Mouse (Mus musculus): ENCODE measurements around the gene Adig. TPM values are rescaled to one million over a fixed set of nuclear protein-coding genes. Genes with fewer than 3 reads are reported as not detected.

The Adig gene
- total RNA-seq (2021), result under 1 TPM in 1 of 2 experiments, not detected in 1; 0.59 TPM
- long read RNA-seq, experiment 1, result 0 reads
- long read RNA-seq, experiment 2, result 0 reads

DNA sequence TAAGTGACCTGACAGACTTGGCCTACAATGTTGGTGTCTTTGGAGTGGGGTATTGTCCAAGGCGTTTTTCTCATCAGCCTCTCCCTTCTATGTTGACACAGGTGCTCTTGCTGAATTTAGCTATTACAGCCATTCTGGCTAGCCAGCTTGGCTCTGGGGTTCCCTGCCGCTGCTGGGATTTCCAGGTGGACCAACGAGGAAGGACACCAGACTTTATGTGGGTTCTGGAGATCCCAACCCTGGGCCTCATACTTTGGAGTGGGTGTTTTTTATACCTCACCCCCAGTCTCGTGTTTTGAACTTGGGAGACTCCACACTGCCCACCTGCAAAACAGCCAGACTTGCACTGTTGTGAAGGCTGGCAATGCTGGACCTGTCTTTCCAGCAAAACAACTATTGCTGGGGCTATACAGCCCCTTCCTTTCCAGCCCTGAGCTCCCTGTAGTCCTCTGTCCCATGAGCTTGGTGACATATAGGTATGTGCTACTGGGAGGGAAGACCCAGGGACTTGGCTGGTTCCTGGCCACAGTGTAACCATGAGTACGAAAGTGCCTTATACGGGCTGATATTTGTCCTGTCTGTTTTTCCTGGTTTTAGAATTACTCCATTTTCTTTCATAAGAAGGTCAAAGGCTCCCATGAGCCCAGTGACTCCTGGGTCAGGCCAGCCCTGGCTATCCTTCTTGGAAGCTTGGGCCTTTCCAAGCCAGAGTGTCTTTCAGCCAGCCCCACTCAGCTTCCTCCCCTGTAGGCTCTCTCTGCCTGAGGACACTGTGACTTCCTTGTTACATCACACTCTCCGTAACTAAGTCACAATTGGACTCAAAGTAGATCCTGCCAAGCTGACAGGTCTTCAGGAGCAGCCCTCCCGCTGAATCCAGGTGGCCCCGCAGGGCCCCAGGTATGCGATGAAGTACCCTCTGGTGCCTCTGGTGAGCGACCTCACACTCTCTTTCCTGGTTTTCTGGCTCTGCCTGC lies at the start of gene Adig:
TSS of gene Adig (plus strand) at position 777 of the 977 bp plus-strand sequence.
- intact Hi-C loops (cut with DNase I; ENCODE audit: low total_unique reads), result no loop called here
- no peak for DNase-seq

DNA sequence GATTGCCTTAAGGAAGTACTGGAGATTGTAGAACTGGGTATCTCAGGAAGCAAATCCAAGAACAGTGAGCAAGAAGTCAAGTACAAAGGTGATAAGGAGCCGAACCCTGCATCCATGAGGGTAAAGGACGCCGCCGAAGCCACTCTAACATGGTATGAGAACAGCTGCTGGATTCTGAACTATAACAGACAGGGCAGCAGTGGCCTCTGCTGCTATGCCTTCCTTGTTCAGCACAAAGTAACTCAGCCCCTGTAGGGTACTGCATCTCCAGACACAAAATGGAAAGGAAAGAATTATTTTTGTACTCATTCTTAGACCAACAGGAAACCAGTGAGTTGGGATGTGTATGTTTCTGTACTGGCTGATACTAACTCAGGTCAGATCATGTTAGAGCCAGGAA lies 46.0 kb upstream of the Adig start:
- intact Hi-C loops (cut with DNase I; ENCODE audit: low total_unique reads), result no loop called here
- DNase-seq, result no peak

DNA sequence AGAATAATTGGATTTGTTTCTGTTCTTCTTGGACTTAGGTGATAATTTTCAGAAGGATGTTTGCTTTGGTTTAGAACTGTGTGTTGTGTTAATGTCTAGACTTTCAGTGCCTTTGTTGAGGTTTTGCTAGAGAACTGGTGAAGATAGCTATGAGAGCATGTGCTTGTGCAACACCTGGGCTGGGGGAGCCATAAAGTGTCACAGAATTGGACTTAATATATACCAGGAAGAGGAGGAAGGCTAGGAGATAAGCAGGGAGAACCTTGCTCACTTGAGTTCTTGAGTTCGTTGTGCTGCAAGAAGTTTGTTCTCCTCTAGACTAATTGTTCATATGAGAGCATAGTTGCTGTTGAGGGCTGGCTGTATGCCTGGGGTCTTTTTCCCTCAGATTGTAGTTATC lies 44.8 kb upstream of the Adig start:
- no peak for DNase-seq
- intact Hi-C loops (cut with DNase I; ENCODE audit: low total_unique reads), result no loop called here

DNA sequence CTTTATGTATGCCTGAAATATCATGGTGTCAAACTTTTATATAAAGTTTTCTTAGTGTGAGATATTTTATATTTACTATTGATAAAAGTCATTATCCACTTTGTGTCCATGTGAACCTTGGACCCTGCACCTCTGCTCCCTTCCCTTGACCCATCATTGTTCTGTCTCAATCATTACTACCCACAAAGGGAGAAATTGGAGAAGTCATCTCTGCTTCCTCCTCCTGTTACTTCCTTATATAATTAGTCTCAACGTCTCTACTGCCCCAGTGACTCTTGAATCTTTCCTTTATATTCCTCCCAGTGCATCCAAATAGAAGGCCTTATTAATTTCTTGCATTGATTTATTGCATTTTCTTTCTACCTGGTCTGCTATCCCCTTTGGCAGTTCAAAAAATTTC lies 40.0 kb upstream of the Adig start:
- no peak for DNase-seq
- intact Hi-C loops (cut with DNase I; ENCODE audit: low total_unique reads), result no loop called here

DNA sequence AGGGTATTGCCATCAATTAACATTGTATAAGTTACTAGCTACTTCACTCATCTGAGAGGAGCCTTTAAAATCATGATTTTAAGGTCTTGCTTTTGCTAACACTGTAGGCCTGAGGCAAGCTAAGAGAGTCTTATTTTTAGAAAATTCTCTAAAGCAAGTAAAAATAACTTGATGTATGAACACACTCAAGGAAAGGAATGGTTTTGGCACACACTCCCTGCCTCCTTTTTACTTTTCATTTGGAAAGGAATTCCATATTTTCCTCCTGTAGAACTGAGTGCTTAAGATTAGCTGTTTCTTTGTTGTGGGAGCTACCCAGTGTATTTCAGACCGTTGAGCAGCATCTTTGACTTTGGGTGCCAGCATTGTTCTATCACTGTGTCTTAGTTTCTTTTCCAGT lies 28.3 kb upstream of the Adig start:
- DNase-seq, result no peak
- intact Hi-C loops (cut with DNase I; ENCODE audit: low total_unique reads), result no loop called here

DNA sequence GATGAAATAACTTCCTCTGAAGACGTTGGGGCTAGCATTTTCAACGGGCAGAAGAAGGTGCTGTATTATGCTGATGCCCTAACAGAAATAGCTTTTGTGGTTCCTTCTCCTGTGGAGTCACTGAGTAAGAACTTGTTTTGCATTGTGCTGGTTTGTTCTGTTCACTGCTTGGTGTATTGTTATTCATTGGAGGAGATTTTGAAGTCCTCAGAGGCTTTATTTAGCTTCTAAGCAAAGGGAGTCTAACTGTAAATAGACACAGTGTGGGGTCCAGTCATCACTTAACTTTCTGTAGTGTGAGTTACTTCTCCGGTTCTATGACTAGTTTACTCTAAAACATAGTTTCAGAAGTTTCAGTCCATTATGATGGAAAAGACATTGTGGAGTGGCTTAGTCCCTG lies 24.8 kb upstream of the Adig start:
- intact Hi-C loops (cut with DNase I; ENCODE audit: low total_unique reads), result no loop called here
- no peak for DNase-seq

DNA sequence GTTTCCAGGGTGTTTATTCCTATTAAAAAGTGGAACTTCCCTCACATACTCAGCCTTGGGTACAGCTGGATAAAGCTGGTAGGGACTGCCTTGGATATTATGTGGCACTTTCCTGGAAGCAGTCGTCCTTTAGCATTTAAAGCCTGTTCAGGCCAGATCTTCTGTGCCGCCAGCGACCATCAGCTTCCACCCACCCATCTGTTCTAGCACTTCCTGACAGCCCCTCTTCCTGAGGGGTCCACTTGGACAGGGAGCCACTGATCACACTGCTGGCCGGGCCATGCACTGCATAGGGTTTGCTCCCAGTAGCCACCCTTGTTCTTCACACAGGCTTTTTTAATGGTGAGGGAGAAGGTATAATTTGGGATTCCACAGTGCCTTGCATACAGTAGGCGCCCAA lies 4.0 kb upstream of the Adig start:
- DNase-seq, result no peak
- intact Hi-C loops (cut with DNase I; ENCODE audit: low total_unique reads), result no loop called here

DNA sequence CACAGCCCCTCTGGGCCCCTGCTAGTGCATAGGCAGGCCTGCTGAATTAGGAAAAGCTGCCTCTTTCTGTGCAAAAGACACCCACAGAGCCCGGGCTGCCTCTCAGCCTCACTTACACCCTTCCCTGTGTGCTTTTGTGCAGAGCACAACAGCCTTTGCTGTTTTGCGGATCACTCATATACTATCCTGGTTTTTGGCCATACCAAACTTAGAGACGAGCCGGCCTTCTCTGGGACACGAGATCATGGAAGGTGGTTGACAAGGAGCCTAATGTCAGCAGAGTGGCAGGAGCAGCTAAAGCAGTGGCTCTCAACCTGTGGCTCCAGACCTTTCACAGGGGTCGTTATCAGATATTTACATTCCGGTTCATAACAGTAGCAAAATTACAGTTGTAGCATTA lies 814 bp downstream of the Adig start:
- DNase-seq, result no peak
- intact Hi-C loops (cut with DNase I; ENCODE audit: low total_unique reads), result no loop called here

DNA sequence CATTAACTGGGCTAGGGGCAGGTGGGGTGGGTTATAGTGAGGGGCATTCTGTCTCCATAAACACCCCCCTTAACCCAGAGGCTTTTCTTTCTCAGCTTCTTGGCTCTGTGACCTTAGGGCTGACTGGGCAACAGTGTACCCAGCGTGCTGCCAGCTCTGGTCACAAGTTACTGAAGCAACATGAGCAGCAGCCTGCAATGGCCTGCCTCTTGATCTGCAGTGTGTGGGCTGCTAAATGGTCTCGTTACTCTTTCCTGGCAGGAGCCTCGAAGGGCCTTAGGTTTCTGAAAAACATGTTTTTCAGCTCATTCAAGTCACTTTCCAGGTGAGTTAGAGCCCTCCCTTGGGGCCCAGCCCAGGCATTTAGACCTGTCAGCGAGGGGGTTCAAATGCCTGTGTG lies 1.3 kb downstream of the Adig start:
- no peak for DNase-seq
- intact Hi-C loops (cut with DNase I; ENCODE audit: low total_unique reads), result no loop called here

DNA sequence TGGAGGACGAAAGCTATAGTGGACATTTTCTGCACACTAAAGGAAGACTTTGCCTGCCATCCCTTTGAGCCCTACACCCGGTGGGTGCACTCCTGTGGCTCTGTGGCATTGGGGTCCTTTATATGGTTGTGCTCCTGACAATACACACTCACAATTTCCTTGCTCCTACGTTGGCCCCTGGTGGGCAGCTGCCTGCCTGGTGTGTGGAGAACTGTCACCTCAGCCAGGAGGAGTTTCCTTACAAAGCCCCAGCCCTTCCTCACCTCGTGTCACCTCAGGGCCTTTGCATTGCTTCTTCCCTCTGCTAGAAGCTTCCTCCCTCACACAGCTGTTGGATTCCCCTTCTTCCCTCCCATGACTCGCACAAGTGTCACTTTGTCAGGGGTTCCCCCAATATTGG lies 4.1 kb downstream of the Adig start:
- no peak for DNase-seq
- intact Hi-C loops (cut with DNase I; ENCODE audit: low total_unique reads), result no loop called here

DNA sequence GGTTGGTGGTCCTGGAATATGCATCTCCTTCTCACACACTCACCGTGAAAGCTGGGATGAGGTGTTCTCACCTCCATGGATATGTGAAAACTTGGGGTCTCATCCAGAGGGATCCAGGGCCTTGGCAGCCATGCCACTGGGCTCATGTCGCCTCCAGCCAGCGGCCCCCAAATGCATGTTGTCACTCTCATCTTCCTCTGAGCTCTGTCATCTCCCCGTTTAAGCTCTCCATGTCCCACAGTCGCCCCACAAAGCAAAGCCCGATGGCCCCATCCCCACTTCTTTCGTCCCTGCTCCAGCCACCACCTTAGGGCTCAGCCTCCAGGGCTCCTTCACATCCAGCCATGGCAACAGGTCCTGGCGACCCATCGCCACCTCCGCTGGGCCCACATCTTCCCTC lies 4.6 kb downstream of the Adig start:
- no peak for DNase-seq
- intact Hi-C loops (cut with DNase I; ENCODE audit: low total_unique reads), result no loop called here

DNA sequence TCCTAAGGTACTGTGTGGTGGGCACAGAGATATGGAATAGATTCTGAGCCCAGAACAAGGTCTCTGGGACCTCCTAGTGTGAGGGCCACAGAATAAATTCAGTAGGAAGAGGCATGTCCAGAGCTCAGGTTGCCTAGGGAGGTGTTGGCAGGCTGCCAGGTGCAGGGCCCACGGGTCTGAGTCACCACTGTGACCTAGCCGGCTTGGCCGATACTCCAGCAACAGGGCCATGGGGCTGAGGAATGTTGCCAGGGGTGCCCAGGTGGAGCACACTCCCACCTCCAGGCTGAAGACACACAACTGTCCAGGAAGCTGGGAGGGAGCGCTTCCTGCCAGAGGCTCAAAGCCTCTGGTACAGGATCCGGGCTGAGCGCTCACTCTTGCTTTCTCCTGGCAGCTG lies 8.3 kb downstream of the Adig start:
- intact Hi-C loops (cut with DNase I; ENCODE audit: low total_unique reads), result no loop called here
- DNase-seq, result no peak

DNA sequence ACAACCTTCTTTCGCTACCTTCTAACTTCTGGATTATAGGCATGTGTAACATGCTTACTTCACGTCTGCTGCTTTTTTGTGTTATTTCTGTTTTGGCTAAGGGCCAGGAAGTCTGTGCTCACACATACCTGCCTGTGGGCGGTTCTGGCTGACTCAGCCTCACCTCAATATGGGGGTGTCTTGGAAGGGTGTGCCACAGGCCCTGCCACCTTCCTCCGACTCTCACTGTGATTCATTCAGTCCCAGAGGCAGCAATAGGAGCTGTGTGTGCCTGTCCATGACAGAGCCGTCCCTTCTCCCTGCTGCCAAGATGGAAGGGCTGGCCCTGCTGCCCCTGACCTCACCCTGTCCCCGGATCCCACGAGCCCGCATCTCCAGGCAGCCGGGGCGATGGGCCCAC lies 10.1 kb downstream of the Adig start, which contains the start of gene Arhgap40:
TSS of gene Arhgap40 (plus strand) at position 269 of the 400 bp plus-strand sequence.
- intact Hi-C loops (cut with DNase I; ENCODE audit: low total_unique reads), result no loop called here
- DNase-seq, result no peak

DNA sequence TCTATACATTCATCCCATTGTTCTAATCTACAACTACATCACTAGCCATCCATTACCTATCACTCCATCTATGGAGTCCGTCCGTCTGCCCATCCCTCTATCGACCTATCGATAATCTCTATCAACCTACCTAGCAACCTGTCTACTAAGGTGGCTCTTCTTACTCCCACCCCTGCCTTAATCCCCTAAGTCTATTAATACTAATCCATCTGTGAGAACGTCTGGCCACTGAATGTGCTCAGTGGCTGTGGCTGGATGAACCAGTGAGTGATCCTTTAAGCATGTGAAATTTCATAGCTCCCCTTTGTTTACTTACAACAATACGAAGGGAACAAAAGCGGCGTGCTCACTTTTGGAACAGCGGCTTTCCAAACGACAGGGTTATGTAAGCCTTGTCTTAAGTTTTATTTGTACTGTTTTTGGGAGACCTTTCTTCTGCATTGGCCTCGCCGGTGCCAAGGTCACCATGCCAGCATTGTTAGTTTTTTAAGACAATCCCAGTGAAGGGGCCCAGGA lies 11.5 kb downstream of the Adig start:
- no peak for DNase-seq
- intact Hi-C loops (cut with DNase I; ENCODE audit: low total_unique reads), result no loop called here

DNA sequence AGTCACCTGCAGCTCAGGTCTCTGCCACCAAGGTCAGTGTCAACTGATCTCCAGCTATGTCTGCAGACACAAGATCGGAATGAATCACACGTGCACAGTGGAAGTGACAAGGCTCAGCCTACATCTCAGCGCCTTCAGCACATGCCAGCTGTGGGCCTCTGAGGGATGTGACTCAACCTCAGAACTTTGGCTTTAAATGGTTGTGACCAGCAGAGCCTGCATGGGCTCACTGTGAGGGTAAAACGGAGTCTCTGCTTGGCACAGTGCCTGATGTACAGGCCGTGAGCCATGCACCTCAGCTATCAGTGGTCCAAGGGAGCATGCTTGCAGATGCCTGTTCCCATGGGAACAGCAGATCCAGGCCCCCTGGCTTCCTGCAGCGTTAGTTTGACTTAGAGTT lies 16.2 kb downstream of the Adig start:
- intact Hi-C loops (cut with DNase I; ENCODE audit: low total_unique reads), result no loop called here

DNA sequence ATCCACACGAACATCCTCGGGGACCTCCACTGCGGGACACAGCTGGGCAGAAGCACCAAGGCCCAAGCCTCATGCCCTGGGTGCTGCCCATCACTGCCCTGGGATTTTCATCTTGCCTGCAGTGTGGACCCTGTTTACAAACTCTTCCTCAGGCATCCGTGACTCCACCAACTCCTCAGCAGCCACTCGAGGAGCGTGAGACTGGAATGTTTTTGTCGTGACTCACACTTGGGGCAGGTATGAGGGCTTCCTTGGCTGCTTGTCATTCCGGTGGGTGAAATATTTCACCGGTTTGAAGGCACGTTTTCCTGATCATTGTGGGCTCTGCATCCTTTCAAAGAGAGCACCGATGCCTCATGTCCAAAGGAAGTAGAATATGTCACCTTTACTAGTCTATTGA lies 16.7 kb downstream of the Adig start:
- no peak for DNase-seq
- intact Hi-C loops (cut with DNase I; ENCODE audit: low total_unique reads), result no loop called here

More for the DNA sequence above, 16.2 kb downstream of the Adig start:
- DNase-seq, result no peak

DNA sequence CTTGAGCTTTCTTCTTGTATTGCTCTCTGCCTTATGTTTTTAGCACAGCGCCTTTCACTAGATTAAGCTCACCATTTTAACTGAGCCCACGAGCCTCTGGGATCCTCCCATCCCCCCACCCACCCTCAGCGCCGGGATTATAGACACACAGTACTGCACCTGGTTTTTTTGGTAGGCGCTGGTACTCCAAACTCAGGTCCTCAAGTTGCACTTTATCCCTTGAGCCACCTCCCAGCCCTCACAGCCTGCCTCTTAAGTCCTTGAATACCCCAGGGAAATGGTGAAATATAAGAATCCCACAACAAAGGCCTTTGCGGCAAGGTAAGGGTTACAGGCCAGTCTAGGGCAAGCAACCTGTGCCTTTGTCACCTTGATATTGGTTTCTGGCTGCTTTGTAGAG lies 17.4 kb downstream of the Adig start:
- intact Hi-C loops (cut with DNase I; ENCODE audit: low total_unique reads), result no loop called here
- DNase-seq, result no peak

DNA sequence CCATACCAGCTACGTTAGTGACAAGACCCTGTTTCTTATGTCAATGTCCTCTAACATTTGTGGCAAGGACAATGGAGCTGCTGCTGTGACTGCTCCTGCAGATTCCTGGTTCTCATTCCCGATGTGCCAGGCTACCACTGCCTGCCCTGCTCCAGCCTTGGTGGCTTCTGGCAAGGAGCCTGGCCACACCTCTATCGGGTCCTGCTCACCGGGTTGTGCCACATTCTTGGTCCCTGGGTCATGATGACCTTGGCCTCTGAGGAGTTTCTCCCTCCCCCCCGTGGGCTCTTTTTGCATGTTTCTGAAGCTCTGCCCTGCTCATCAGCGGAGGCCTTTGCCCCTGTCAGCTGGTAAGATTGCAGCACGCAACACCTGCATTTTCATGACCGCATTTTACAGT lies 20.6 kb downstream of the Adig start:
- DNase-seq, result no peak
- intact Hi-C loops (cut with DNase I; ENCODE audit: low total_unique reads), result no loop called here

DNA sequence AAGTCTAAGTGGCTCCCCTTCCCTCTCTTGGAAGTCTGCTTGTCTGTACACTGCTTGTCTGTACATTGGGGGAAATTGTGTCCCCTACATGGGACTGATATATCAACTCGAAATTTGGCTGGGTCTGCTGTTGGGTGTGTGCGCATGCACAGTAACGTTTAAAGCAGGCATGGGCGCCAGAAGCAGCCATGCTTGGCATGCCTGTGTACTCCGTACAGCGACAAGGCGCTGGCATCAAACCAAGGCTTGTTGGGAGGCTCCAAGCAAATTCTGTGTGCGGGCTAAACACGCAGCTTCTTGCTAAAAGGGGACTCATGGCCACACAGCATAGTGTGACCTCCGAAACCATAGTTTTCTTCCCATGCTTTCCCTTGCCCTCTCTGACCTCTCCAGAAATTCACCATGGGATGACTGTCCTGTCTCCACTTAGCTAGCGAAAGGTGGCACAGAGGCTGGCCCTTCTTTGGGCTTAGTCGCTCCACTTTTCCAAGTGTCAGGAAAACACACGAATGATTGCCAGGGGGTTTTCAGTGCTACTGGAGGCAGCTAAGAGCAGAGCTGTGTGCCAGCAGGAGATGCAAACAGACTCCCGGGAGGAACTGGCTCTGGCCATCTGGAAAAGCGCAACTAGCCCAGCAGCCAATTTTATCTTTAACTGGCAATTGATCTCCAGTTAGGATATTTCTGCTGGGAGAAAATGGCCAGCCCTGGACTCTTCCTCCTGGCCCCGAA lies 21.9 kb downstream of the Adig start:
- DNase-seq, result no peak
- intact Hi-C loops (cut with DNase I; ENCODE audit: low total_unique reads), result no loop called here

DNA sequence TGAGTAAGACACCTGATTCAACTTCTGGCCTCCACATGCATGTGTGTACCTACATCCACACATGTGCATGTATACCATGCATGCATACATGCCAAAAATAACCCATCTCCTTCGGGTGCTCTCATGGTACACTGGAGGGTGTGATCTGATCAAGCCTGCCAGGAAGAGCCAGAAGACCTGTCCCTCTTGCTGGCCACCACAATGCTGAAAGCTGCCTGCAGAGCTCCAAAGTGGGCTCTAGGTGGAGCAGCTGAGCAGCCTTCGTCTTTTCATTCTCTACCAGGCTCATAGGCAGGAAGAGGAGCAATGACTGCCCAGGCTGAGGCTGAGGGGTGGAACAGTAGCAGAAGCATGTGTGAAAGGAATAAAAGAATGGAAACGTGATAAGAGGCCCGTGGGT lies 31.7 kb downstream of the Adig start:
- intact Hi-C loops (cut with DNase I; ENCODE audit: low total_unique reads), result no loop called here
- DNase-seq, result peak; percentile 30

DNA sequence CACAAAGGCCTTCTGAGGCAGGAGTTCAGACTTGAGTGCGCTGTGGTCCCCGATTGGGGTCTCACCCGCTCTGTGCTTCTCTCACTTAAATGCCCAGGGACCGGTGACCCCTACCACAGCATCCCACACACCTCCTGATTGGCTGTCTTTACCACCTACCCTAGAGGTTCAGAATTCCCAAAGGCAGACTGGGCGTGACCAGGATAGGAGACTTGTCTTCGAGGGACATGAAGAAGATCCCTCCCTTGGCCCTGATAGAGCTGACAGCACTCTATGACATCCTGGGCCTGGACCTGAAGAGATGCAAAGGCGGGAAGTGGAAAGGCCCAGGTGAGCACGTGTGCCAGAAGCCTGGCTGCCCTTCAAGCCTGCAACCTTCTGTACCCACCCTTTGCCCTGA lies 32.1 kb downstream of the Adig start:
- no peak for DNase-seq
- intact Hi-C loops (cut with DNase I; ENCODE audit: low total_unique reads), result no loop called here
